Mouse (Mus musculus): ENCODE results near the gene Obp2b. TPM values are rescaled to one million over a fixed set of nuclear protein-coding genes. Genes with fewer than 3 reads are reported as not detected.
A peak's percentile ranks its signal among the peaks of the same experiment; 100 is the strongest.
"Not testable (repeated sequence)": the region's sequence is repeated elsewhere in the genome, so short reads cannot be mapped to it uniquely, and the experiment has no call there.

Gene Obp2b
- total RNA-seq (2021): not detected
- long read RNA-seq: 0 reads

GRCm38 (mm10) chr2:25736709-25737108 is at the start of gene Obp2b:
Gene Obp2b (plus strand): TSS chr2:25737009.
- not testable (repeated sequence) for DNase-seq (ENCODE audit: low spot score in 2 of 2)

DNA sequence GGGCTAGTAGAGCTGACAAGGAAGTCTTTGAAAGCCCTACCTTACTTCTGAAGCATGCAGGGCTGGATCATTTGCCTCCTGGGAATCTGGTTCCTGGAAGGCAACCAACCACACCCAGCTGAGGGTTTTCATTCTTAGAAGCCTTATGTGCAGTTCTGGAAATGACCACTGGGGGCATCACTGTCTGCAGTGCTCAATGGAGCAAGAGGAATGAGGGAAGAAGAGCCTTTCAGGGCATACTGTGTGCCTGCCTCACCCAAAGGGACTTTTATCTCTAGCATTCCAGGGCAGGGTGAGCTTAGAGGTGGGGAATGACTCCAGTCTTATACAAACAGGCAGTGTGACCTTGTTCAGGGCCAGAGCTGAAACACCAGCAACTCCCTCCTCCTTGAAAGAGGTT is 42.2 kb upstream of the Obp2b start:
- DNase-seq (ENCODE audit: low spot score in 2 of 2): peak in 1 of 2 experiments; percentile 71

DNA sequence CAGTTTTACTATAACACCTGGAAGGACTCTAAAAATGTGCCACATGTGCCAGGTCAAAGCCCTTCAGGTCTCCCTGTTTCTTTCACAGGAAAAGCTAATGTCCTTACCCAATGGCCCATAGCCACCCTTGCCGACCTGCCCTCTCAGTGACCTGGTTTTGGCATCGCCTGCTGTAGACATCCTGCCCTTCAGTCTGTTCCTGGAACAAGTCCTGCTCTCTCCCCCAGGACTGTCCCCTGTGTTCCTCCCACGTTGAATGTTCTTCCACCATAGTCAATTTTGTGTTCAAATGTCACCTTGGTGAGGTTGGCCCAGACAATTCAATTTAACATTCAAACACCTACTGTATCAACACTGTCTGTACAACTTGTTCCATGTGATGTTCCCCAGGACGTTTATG is 39.9 kb upstream of the Obp2b start:
- no peak for DNase-seq (ENCODE audit: low spot score in 2 of 2)

DNA sequence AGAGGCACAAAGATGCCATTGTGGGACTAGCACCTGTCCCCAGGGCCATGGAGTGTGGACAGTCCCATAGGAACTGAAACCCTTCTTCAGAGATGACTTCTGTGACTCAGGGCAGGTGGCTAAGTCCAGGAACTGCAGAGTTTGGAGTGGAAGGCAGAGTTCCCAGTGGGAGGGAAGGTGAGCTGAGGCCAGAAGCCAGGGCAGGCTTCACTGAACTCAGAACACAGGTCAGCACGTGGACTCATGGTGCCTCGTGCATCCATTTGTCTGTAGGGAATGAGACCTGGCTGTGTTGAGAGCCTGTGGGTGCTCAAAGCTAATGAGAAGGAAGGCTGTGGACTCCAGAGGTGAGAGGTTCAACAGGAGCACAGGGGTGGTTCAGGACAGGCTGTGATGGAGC is 38.1 kb upstream of the Obp2b start:
- no peak for DNase-seq (ENCODE audit: low spot score in 2 of 2)

DNA sequence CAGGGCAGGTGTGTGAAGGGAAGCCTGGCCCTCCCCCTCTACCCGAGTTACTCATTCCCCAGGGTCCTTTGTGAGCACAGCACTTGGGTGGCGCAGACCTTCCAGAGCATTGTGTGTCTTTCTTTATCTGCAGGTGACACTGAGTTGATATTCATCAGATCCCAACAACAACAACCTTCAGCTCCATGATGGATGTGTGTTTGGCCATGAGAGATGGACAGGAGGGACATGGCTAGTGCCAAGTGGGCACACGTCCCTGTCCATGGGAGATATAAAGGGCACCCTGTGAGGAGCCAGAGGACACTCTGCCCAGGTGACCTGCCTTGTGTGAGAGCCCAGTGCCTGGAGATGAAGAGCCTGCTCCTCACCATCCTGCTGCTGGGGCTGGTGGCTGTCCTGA is 37.1 kb upstream of the Obp2b start, which contains the start of gene Obp2a:
Obp2a (plus strand) TSS at position 301 of the 400 bp plus-strand sequence.
- not testable (repeated sequence) for DNase-seq (ENCODE audit: low spot score in 2 of 2)

- DNase-seq (ENCODE audit: low spot score in 2 of 2): no peak
Measured at GRCm38 (mm10) chr2:25701001-25701400, 35.8 kb upstream of the Obp2b start.

GRCm38 (mm10) chr2:25703706-25704105 is 33.1 kb upstream of the Obp2b start:
- no peak for DNase-seq (ENCODE audit: low spot score in 2 of 2)

DNA sequence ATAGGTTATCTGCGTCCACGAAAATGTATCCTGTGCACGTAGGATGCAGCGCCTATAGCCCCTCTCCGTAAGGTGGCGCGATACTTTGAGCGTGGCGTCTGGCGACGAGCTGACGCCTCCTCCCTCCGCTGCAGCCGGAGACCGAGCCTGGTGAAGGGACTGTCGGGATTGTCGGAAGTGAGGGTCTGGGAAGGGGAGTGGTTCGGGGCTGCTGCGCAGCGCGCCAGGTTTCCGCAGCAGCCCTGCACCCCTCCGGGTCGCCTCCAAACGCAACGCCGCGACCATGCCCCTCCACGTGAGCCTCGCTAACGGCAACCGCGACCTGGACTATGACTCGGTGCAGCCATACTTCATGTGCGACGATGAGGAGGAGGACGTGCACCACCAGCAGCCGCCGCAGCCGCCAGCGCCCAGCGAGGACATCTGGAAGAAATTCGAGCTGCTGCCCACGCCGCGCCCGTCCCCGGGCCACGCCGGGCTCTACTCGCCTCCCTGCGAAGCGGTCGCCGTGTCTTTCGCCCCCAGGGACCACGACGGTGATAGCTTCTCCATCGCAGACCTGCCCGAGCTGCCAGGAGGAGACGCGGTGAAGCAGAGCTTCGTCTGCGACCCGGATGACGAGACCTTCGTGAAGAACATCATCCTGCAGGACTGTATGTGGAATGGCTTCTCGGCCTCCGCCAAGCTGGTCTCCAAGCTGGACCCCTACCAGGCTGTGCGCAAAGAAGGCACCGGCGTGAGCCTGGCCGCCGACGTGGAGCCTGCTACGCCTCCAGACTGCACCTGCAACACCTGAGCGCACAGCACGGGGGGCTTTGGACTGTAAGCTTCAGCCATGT is 29.9 kb upstream of the Obp2b start, which contains the start of gene Bmyc:
Bmyc (plus strand) TSS at position 97 of the 839 bp plus-strand sequence.
- peak; percentile 88 to 90 for DNase-seq (ENCODE audit: low spot score in 2 of 2)

DNA sequence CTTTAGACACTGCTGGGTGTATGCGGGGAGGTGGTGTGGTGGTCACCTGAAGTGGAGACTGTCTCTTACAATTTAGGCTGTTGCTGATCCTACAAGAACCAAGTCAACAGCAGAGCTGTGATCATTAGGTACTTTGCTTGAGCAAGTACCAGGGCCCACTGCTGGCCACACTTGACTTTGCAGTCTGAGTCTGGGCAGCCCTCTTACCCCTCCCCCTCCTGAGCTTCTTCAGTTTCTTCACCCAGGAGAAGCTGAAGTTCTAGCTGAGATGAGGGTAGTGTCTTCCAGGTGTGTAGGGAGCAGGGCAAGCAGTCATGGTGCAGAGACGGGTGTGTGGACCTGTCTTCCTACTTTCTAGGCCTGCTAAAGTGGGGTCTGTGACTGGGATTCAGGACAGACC is 28.7 kb upstream of the Obp2b start:
- peak in 1 of 2 experiments; percentile 40 for DNase-seq (ENCODE audit: low spot score in 2 of 2)

DNA sequence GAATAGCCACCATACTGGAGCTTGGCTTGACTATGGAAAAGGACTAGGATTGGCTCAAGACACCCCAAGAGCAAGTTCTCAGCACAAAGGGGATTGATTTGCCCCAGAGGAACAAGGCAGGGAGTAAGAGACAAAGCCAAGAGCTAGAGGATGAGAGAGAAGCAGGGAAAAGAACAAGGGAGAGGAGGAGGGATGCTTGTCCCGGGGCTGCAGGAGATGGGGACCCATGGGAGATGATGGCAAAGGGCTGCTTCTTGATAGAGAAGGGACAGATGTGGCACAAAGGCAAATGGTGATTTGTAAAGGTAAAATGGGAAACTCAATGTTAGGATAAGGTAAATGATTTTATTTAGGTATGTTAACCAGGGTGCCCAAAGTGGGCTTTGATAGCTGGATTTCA is 27.8 kb upstream of the Obp2b start:
- not testable (repeated sequence) for DNase-seq (ENCODE audit: low spot score in 2 of 2)

DNA sequence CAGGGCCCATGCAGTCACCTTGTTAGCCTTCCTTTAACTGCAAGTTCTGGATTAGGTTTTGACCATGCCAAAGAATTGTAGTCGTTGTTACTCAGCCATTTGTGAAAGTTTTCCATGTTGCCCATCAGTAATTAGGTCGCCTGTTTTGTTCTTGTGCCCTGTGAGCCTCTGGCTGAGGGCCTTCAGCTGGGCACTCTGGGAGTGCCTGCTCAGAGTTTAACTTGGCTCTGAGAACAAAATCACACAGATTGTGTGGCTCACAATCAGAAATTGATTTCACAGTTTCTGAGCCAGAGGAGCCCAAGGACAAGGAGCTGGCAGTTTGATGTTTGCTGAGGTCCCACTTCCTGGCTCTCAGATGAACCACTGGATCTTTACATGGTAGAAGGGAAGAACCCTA is 27.0 kb upstream of the Obp2b start:
- peak in 1 of 2 experiments; percentile 17 for DNase-seq (ENCODE audit: low spot score in 2 of 2)

- not testable (repeated sequence) for DNase-seq (ENCODE audit: low spot score in 2 of 2)
Measured at GRCm38 (mm10) chr2:25711641-25712040, 25.2 kb upstream of the Obp2b start.

- no peak for DNase-seq (ENCODE audit: low spot score in 2 of 2)
Measured at GRCm38 (mm10) chr2:25717222-25717621, 19.6 kb upstream of the Obp2b start.

DNA sequence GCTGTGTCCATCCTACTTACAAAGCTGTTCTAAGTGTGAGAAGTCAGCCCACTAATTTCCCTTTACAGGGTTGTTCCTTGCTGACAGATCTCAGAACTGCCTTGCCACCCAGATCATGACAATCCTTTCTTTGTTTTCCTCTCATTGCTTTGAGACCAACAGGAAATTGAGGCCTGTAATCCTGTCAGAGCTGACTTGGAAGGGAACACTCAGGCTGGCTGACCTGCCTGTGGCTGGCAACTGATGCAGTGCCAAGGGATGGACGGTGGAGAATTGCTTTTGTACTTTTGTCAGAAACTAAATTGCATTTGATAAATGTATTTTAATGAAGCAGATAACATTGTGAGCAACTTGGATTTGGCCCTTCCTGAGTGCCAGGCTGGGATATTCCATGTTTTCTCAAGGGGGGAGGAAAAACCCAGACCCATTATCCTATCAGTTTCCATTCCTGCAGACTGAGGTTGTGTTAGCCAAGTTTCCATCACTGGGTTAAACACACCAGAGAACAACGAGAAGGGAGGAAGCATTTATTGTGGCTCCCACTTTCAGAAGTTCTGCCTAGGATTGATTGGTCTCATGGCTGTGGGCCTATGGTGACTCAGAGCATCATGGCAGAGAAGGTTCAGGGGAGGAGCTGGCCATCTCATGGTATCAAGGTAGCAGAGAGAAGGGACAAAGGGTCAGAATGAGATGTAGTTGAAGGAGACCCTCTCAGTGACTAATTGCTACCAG is 3.4 kb upstream of the Obp2b start:
- DNase-seq (ENCODE audit: low spot score in 2 of 2): no peak

- DNase-seq (ENCODE audit: low spot score in 2 of 2): no peak
Measured at GRCm38 (mm10) chr2:25741671-25742070, 4.9 kb downstream of the Obp2b start.

DNA sequence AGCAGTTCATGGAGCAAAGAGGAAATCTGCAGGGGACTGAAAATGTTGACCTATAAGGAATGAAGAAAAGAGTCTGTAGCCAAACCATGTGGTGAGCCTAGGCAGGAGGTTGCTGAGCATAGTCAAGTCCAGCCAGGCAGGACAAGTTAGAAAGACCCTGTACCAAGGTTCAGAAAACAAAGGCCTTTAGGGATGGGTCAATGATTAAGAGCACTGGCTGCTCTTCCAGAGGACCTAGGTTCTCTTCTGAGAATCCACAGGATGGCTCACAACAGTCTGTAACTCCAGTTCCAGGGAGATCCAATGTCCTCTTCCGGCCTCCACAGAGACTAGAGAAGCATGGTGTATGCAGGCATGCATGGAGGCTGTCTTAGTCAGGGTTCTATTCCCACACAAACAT is 17.4 kb downstream of the Obp2b start:
- no peak for DNase-seq (ENCODE audit: low spot score in 2 of 2)

- no peak for DNase-seq (ENCODE audit: low spot score in 2 of 2)
Measured at GRCm38 (mm10) chr2:25758064-25758625, 21.3 kb downstream of the Obp2b start.

DNA sequence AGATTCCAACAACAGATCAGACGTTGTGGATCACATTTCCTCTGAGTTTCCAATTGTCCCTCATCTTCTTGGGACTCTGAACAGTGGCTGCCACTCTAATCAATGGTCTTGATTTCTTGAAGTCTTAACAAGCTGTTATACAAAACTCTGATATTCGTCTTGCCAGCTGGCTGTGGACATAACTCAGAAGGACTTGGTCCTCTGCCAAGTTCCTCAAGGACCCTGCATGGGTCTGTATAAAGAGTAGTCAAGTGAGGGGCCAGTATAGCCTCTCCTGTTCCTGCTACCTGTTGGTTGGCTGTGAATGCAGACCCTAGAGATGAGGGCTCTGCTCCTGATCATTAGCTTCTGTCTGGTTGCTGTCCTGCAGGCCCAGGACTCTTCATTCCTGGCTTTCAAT is 28.5 kb downstream of the Obp2b start, which contains the start of gene Lcn3:
Lcn3 (plus strand) TSS at position 301 of the 400 bp plus-strand sequence.
- no peak for DNase-seq (ENCODE audit: low spot score in 2 of 2)

DNA sequence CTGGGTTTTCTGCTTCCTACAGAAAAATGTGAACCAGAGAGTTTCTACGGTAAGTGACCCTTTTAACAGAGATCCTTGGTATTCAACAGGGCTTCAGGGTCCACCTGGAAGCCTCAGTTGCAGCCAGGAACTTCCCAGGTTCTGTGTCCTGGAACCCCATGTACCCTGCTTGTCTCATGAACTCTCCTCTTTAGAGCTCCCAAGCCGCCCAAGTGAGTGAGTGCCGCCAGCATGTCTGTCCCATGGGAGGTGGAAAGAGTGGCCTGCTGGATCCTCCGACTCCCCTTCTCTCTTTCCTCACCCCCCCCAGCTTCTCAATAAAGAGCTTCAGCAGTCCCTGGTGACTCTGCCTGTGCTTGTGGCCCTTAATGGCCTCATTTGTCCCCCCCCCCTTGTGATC is 31.0 kb downstream of the Obp2b start:
- no peak for DNase-seq (ENCODE audit: low spot score in 2 of 2)

- DNase-seq (ENCODE audit: low spot score in 2 of 2): no peak
Measured at GRCm38 (mm10) chr2:25773507-25773906, 36.7 kb downstream of the Obp2b start.

DNA sequence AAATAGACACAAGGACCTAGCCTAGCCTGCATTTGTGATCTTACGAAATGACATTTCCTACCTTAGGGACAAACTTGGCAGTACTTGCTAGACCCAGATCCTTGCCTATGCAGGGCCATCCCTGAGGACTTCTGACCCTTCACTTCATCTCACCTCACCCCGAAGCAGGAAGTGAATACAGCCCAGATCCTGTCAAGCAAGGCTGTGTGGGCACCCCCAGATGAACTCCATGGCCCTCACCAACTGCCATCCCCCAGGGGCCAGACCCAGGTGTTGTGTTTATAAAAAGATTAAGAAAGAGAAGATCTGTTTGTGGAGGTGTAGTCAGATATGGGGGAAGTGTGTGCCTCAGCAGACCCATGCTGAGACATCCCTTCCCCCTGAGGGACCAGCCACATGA is 37.8 kb downstream of the Obp2b start:
- no peak for DNase-seq (ENCODE audit: low spot score in 2 of 2)

DNA sequence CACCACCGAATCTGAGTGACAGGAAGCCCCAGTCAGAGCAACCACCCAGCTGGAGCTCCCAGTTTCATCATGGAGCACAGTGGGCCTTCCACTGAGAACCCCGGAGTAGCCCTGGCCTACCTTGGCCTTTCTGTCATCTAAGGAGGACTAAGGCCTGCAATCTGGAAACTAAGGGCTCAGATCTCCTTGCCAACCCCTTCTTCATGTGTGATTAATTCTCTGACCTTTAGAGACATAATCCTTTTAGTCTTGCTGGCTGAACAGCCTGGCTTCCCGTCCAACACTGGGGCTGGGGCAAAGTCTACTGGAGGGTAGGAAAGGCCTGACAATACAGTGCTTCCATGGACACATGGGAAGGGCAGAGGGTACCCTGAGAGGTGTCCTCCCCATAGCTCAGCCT is 39.2 kb downstream of the Obp2b start:
- no peak for DNase-seq (ENCODE audit: low spot score in 2 of 2)
